Mouse (Mus musculus) E14TG2a.4 (cell line): ENCODE measurements around the gene Hspbap1.

Experiments used
- H3K27me3 ChIP-seq: 2 replicates; pipeline ENCODE4 v1.6.1; 2014; ENCODE audit warnings: low read length, control low read depth; ENCODE audit not compliant: insufficient read depth
- H3K36me3 ChIP-seq: 2 replicates; pipeline ENCODE4 v1.6.1; 2014; ENCODE audit warnings: low read length, control low read depth; ENCODE audit not compliant: insufficient read depth
- H3K4me1 ChIP-seq: replicated peaks from 2 replicates; pipeline ENCODE4 v1.6.1; 2014; ENCODE audit warnings: low read depth, low read length, control low read depth
- H3K4me3 ChIP-seq: replicated peaks from 2 replicates; pipeline ENCODE4 v1.5.1; 2014; ENCODE audit warnings: mild to moderate bottlenecking, low read length
- H3K9me3 ChIP-seq: 2 replicates; pipeline ENCODE4 v1.6.1; 2014; ENCODE audit warnings: low read length, control low read depth
- CTCF ChIP-seq: conservative IDR thresholded peaks from 2 replicates; pipeline ENCODE4 v1.5.1; 2014; ENCODE audit warnings: low read length
- NANOG ChIP-seq: IDR thresholded peaks from 2 replicates; pipeline ENCODE4 v1.6.1; 2014; ENCODE audit warnings: borderline replicate concordance, low read length, mixed read lengths
- POU5F1 ChIP-seq: IDR thresholded peaks from 2 replicates; pipeline ENCODE4 v1.6.1; 2014; ENCODE audit warnings: low read length, borderline replicate concordance

Gene Hspbap1

DNA sequence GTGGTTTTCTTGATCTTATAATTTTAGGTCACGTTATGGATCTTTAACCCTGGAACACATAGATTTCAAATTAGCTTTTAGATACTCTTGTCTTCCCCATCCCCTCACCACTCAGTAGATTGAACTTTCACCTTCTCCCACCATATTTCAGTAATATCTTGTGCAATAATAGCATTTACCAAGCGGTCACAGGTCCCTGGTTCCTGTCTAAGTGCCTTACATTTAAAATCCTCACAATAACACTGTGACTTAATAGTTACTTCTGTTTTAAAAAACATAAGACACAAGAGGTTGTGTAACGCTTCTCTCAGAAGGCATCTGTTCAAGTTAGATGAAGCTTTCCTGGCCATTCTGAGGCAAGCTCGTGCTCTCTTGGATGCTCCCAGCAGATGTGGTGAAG is 33.5 kb downstream of the Hspbap1 start:
- Histone ChIP-seq H3K27me3 (no peaks in the 10 kb centered on the region), H3K36me3 (peaks cover 98% of the 10 kb centered on the region), H3K9me3 (peaks cover 33% of the 10 kb centered on the region), H3K4me1 (peaks cover 31% of the 10 kb centered on the region), H3K4me3 (no peak overlapping the region)
- TF ChIP-seq NANOG = no peak
- no peak for TF ChIP-seq CTCF
- no peak for TF ChIP-seq POU5F1

DNA sequence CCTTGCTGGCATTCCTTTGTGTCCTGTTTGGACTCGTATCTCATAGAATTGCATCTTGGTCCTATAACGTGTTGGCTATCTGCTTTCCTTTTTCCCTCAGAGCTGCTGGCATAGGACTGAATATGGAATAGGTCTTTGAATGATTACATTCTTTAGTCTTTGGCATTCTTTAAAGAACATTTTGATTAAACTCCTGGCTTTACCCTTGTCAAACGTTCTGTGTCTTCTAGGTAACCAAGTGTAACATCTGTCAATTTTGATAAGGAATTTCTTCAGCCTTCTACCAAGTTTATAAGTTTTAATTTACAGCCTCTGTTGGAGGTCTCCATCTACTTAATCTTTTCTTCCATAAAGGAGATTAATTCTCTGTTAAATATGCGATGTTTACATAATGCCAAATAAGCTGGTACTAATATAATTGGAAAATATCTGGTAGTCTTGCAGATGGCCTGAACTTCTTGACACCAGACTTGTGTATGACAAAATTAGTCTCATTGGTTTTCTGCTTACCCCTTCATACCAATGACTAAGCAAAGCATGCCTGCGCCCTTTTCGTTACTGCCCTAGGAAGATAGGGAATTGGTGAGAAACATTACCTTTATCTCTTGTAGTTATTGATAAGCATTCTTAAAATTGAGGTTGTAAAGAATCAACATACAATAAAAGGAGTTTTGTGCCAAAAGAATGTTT is 36.9 kb downstream of the Hspbap1 start:
- no peaks in the 10 kb centered on the region for H3K27me3 ChIP-seq
- peaks cover 22% of the 10 kb centered on the region for H3K4me1 ChIP-seq
- H3K9me3 ChIP-seq = peaks cover 33% of the 10 kb centered on the region
- TF ChIP-seq NANOG (no peak), POU5F1 (no peak), CTCF (no peak)
- H3K36me3 ChIP-seq = peaks cover 97% of the 10 kb centered on the region
- no peak overlapping the region for H3K4me3 ChIP-seq

- Histone ChIP-seq H3K9me3 (peaks cover 38% of the 10 kb centered on the region), H3K4me1 (peaks cover 20% of the 10 kb centered on the region), H3K27me3 (no peaks in the 10 kb centered on the region), H3K4me3 (no peak overlapping the region), H3K36me3 (peaks cover 97% of the 10 kb centered on the region)
- no peak for TF ChIP-seq POU5F1
- no peak for TF ChIP-seq CTCF
- TF ChIP-seq NANOG = no peak
These were observed 37.5 kb downstream of the Hspbap1 start for GRCm38 (mm10) chr16:35807663-35807992.

- TF ChIP-seq NANOG (no peak), CTCF (no peak), POU5F1 (no peak)
- H3K27me3 ChIP-seq = no peaks in the 10 kb centered on the region
These were observed 38.7 kb downstream of the Hspbap1 start for GRCm38 (mm10) chr16:35808838-35809237.

GRCm38 (mm10) chr16:35813119-35813518 is 42.9 kb downstream of the Hspbap1 start:
- no peak for TF ChIP-seq NANOG
- no peak for TF ChIP-seq CTCF
- TF ChIP-seq POU5F1 = no peak
- H3K36me3 ChIP-seq = peaks cover 99% of the 10 kb centered on the region
- no peak overlapping the region for H3K4me3 ChIP-seq
- H3K27me3 ChIP-seq = no peaks in the 10 kb centered on the region
- peaks cover 22% of the 10 kb centered on the region for H3K4me1 ChIP-seq
- H3K9me3 ChIP-seq = peaks cover 85% of the 10 kb centered on the region

More at GRCm38 (mm10) chr16:35808838-35809237, 38.7 kb downstream of the Hspbap1 start:
- Histone ChIP-seq H3K4me3 (no peak overlapping the region), H3K4me1 (peaks cover 16% of the 10 kb centered on the region), H3K9me3 (peaks cover 45% of the 10 kb centered on the region), H3K36me3 (peaks cover 97% of the 10 kb centered on the region)

DNA sequence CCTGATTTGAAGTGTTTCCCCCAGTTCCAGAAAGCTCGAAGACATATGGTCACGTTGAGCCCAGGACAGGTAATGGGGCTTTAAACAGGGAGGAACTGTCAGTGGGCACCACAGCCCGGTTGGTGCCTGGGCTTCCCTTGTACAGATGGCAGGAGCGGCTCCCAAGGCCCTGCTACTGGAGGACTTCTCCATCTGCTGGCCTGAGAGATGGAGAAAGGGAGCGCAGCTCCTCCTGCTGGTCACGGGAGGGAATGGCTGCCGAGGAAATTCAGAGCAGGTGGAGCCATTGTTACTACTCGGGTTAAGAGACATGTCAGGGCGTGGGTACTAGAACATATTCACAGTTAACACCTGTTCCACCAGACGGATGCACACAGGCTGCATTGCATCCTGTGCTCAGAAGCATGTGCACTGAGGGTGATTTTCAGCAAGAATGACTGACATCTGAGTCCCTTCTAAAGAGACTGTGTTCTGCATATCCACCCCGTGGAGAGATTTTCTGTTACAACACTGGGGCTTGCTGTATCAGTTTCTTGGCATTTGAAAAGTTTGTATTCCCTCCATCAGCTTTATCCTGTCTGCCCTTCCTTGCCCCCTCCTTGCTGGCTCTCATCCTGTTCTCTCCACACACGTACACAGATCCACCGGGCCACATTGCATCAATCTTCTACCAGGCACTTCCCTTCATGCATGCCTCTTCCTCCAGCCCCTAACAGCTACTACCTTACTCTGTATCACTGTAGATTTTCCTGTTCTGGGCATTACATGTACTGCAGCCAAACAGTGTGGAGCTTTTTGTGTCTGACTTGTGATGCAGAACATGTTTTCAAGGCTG is 47.3 kb downstream of the Hspbap1 start:
- H3K9me3 ChIP-seq = peaks cover 95% of the 10 kb centered on the region
- no peak overlapping the region for H3K4me3 ChIP-seq
- H3K27me3 ChIP-seq = no peaks in the 10 kb centered on the region
- peaks cover 100% of the 10 kb centered on the region for H3K36me3 ChIP-seq
- peak; percentile 86 for TF ChIP-seq CTCF
- no peak for TF ChIP-seq POU5F1
- TF ChIP-seq NANOG = no peak
- peaks cover 7% of the 10 kb centered on the region for H3K4me1 ChIP-seq

DNA sequence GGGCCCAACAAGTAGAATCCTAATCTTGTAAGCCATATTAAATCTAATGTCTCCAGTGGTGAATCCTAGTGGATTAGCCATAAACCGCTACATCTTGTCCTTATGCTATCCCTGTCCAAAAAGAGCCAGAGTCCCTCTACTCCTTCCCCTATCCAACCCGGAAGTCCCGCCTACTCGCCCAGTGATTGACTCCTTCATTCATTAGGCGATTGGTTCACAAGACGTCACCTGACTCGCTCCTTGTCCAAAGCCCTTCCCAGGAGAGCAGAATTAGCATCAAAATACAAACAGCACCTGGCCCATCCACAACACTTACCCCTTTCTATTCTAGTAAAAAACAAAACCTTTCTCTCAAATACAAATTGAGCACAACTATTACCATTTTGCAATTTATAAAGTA is 59.8 kb downstream of the Hspbap1 start:
- Histone ChIP-seq H3K4me3 (no peak overlapping the region), H3K4me1 (peaks cover 11% of the 10 kb centered on the region), H3K36me3 (peaks cover 45% of the 10 kb centered on the region), H3K27me3 (no peaks in the 10 kb centered on the region), H3K9me3 (peaks cover 39% of the 10 kb centered on the region)
- no peak for TF ChIP-seq CTCF
- no peak for TF ChIP-seq POU5F1
- peak; percentile 30; the same call in 1 of the 2 replicates for TF ChIP-seq NANOG

- Histone ChIP-seq H3K4me1 (peaks cover 11% of the 10 kb centered on the region), H3K4me3 (no peak overlapping the region), H3K27me3 (no peaks in the 10 kb centered on the region), H3K9me3 (peaks cover 11% of the 10 kb centered on the region), H3K36me3 (peaks cover 15% of the 10 kb centered on the region)
- TF ChIP-seq CTCF = no peak
- TF ChIP-seq POU5F1 = no peak
- no peak for TF ChIP-seq NANOG
These were observed 62.8 kb downstream of the Hspbap1 start for GRCm38 (mm10) chr16:35832926-35833325.
